Mouse (Mus musculus) heart, adult 18-20 months (tissue): ENCODE measurements around the gene Rps18. TPM values are rescaled to one million over a fixed set of nuclear protein-coding genes. Genes with fewer than 3 reads are reported as not detected.
"Not testable (repeated sequence)": the region's sequence is repeated elsewhere in the genome, so short reads cannot be mapped to it uniquely, and the experiment has no call there.

Experiments used
- DNase-seq, 2 experiments: peaks; one replicate each; pipeline ENCODE4 v3.0.0; 2021 to 2022; ENCODE audit warnings: mixed read lengths in 1 of 2
- total RNA-seq, 2 experiments: library from RNA; stranded (reverse); gene quantifications; 2 replicates each; pipeline ENCODE4 v1.2.3; 2021

Rps18 gene
- total RNA-seq, 2 experiments from 2014 or later = 419 to 435 TPM

GRCm38 (mm10) chr17:33968927-33969326 lies 13.1 kb upstream of the Rps18 start:
- peak; percentile 51 to 64 for DNase-seq

GRCm38 (mm10) chr17:33968489-33968888 lies 12.7 kb upstream of the Rps18 start:
- peak; percentile 76 to 91 for DNase-seq

GRCm38 (mm10) chr17:33965846-33966550 lies 10.2 kb upstream of the Rps18 start:
- DNase-seq = no peak

- no peak for DNase-seq
These were observed 9.5 kb upstream of the Rps18 start for GRCm38 (mm10) chr17:33965082-33965845.

- no peak for DNase-seq
These were observed 7.1 kb upstream of the Rps18 start for GRCm38 (mm10) chr17:33962876-33963275.

- DNase-seq = no peak
These were observed 4.1 kb upstream of the Rps18 start for GRCm38 (mm10) chr17:33959948-33960347.

- DNase-seq = no peak
These were observed 3.3 kb upstream of the Rps18 start for GRCm38 (mm10) chr17:33959135-33959534.

- DNase-seq = no peak
These were observed 2.6 kb upstream of the Rps18 start for GRCm38 (mm10) chr17:33958451-33958850.

- no peak for DNase-seq
These were observed 1.7 kb upstream of the Rps18 start for GRCm38 (mm10) chr17:33957493-33957892.

- DNase-seq = no peak
These were observed 535 bp upstream of the Rps18 start for GRCm38 (mm10) chr17:33956336-33956735.

- no peak for DNase-seq
These were observed 901 bp downstream of the Rps18 start for GRCm38 (mm10) chr17:33954646-33955554.

- DNase-seq = no peak
These were observed 1.7 kb downstream of the Rps18 start for GRCm38 (mm10) chr17:33953961-33954565.

GRCm38 (mm10) chr17:33953310-33953709 lies 2.5 kb downstream of the Rps18 start:
- DNase-seq = no peak

GRCm38 (mm10) chr17:33952879-33953278 lies 2.9 kb downstream of the Rps18 start:
- no peak for DNase-seq

- DNase-seq = not testable (repeated sequence)
These were observed 3.8 kb downstream of the Rps18 start for GRCm38 (mm10) chr17:33952015-33952414.

GRCm38 (mm10) chr17:33951021-33951946 lies 4.5 kb downstream of the Rps18 start, which contains the start of gene B3galt4:
B3galt4 (minus strand) TSS chr17:33951488.
- peak; percentile 82 to 83 for DNase-seq

GRCm38 (mm10) chr17:33950131-33950625 lies 5.6 kb downstream of the Rps18 start:
- no peak for DNase-seq

GRCm38 (mm10) chr17:33948905-33949537 lies 6.8 kb downstream of the Rps18 start:
- no peak for DNase-seq

GRCm38 (mm10) chr17:33948090-33948904 lies 7.5 kb downstream of the Rps18 start:
- DNase-seq = no peak
